Comparison of ENCODE assay signal across 14 mouse cellular contexts in the genomic region with DNA sequence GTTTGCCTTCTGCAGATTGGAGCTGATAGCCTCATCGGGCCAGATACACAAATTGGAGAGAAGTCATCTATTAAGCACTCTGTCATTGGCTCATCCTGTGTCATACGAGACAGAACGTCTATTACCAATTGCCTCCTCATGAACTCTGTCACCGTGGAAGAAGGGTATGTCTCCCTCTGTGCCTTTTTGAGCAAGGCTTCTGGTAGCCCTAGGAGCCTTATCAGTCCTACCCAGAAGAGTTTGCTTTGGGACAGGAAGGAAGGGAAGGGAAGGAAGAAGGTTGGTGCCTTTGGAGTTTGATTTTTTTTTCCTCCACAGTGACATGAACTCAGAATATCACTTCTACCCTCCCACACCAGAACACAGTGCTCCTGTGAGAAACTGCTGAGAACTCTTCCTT. TPM values are rescaled to one million over a fixed set of nuclear protein-coding genes. Genes with fewer than 3 reads are reported as not detected.
"Had no signal": no experiment of that assay in that cellular context is flagged by ENCODE, and none has a peak within 500 bp of the region (broad histone marks: within the 10 kb centered on the region; RNA-seq: fewer than 3 reads in every experiment).

No protein-coding gene starts in this region.

- DNase-seq: kidney, adult 2 months; kidney, postnatal 25 days; left cerebral cortex, postnatal 4 days; lung, adult 18-20 months; right cerebral cortex, postnatal 14 days; thymus, postnatal 36 days had no signal

- ATAC-seq: intestine, embryonic 16.5 days; midbrain, embryonic 15.5 days had no signal

- H3K4me1 ChIP-seq: kidney, embryonic 15.5 days; limb, embryonic 13.5 days; midbrain, embryonic 15.5 days; neural tube, embryonic 13.5 days; stomach, embryonic 15.5 days had no signal

- H3K9me3 ChIP-seq: kidney, embryonic 15.5 days; limb, embryonic 13.5 days; midbrain, embryonic 15.5 days; neural tube, embryonic 13.5 days; stomach, embryonic 15.5 days had no signal

- H3K27me3 ChIP-seq: kidney, embryonic 15.5 days; limb, embryonic 13.5 days; neural tube, embryonic 13.5 days; stomach, embryonic 15.5 days had no signal

- H3K27ac ChIP-seq: kidney, embryonic 15.5 days; limb, embryonic 13.5 days; midbrain, embryonic 15.5 days; neural tube, embryonic 13.5 days; stomach, embryonic 15.5 days had no signal

- H3K9ac ChIP-seq: kidney, embryonic 15.5 days; limb, embryonic 13.5 days; midbrain, embryonic 15.5 days; neural tube, embryonic 13.5 days; stomach, embryonic 15.5 days had no signal

- H3K4me3 ChIP-seq: kidney, embryonic 15.5 days; limb, embryonic 13.5 days; midbrain, embryonic 15.5 days; neural tube, embryonic 13.5 days; stomach, embryonic 15.5 days had no signal

- H3K4me2 ChIP-seq: kidney, embryonic 15.5 days; limb, embryonic 13.5 days; midbrain, embryonic 11.5 days; midbrain, embryonic 15.5 days; neural tube, embryonic 13.5 days; stomach, embryonic 15.5 days had no signal

RNA-seq across cellular contexts. Expression of gene Ptch2, which starts 25.3 kb away (rescaled TPM):
- total RNA-seq: monocyte, adult 5-6 weeks had no signal

RNA-seq across cellular contexts. Expression of gene Tctex1d4, which starts 56.0 kb away (rescaled TPM):
- total RNA-seq: monocyte, adult 5-6 weeks had no signal
- polyA plus RNA-seq: intestine, embryonic 16.5 days; kidney, embryonic 15.5 days; limb, embryonic 13.5 days; midbrain, embryonic 11.5 days; midbrain, embryonic 15.5 days; neural tube, embryonic 13.5 days had no signal
